Mouse (Mus musculus) embryo, embryonic 10 days (tissue): ENCODE data around the gene Slc38a4.

Experiments
- DNase-seq: peaks from one replicate; pipeline ENCODE4 v3.0.0-alpha.2; 2015; ENCODE audit warnings: low spot score

Slc38a4 gene

DNA sequence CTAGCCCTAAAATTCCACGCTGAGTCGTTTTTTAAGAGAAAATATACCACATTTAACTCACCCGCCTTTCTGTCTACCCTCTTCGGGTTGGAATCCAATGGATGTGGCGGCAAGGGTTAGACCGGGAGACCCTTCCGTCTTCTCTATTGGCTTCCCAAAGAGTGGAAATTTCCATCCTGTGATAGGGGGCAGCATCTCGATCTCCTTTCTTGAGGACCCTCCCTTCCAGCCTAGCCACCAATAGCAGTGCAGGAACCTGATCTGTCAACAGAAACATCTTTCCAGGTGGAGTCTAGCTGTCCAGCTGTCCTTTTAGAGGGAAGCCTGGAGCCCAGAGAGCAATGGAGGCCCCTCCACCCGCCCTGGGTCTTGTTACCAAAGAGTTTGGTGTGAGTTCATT, at the start of gene Slc38a4:
Slc38a4 (minus strand) TSS at position 163 of the 400 bp plus-strand sequence.
- DNase-seq = peak; percentile 83

DNA sequence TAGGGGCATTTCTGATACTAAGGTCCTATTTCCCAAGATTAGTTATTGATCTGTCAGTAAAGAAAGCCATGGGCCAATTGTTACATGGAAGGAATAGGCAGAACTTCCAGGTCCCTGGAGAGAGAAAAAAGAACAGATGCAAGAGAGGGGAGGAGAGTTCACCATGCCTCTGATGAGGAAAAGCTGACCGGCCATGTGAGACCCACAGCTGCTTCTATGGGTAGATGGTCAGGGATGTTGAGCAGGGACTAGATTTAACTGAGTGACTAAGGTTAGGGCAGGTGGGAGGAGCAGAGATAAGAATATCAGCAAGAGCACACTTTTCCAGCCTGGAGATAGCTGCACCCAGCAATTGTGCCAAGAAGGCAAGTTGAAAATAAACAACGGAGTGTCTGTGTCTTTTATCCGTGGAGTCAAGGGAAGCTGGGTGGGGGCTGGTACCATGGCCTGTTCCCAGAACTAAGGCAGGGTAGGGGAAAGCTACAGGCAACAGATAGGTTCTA, 49.2 kb upstream of the Slc38a4 start:
- DNase-seq = no peak

DNA sequence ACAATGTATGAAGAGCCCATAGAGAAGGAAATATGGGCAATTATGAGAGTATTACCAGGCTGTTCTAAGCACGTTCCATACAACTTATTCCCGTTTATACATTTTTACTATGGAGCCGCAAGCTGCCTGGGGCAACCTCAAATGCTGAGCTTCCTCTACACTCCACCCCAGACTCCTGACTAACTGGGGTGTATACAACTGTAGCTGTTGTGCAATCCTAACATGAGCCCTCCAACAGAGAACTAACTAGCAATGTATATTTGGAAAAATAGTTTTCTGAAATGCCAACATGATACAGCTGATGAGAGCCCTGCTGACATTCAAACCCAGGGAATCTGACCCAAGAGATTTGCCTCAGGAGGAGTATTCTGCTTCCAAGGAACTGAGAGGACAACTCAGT, 48.3 kb upstream of the Slc38a4 start:
- DNase-seq = no peak

DNA sequence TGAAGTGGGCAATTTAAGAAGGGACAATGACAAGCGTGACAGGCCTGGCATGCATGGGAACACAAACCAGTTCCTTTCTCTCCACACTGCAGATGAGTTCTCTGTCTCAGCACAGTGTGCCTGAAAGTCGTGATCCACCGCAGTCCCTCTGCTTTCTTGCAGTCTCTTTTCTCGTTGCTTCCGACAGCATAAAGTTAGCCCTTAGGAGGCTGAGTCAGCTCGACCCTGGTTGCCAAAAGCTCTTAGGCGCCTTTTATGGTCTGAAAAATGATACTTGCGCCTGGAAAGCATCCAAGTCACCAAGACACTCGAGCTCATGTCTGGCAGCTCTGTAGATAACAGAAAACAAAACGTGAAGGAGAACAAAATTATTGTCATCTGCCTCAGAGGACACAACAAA, 47.1 kb upstream of the Slc38a4 start:
- DNase-seq = peak; percentile 30

DNA sequence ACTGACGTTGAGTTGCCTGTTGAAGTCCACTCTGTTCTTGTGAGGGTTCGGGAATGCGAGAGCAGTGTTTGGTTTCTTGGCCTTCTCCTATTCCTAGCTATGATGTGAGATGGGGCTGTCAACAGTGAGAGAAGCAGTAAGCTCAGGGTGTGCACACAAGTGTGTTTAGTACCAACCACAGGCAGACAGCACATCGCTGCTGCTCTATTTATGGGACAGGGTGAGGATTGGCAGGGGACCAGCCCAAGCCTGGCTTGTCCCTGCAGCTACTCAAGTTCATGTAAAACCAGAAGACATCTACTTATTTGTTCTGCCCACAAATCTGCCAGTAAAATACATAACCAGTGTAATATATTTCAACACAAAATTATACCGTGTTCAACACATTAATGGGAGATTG, 46.4 kb upstream of the Slc38a4 start:
- no peak for DNase-seq

DNA sequence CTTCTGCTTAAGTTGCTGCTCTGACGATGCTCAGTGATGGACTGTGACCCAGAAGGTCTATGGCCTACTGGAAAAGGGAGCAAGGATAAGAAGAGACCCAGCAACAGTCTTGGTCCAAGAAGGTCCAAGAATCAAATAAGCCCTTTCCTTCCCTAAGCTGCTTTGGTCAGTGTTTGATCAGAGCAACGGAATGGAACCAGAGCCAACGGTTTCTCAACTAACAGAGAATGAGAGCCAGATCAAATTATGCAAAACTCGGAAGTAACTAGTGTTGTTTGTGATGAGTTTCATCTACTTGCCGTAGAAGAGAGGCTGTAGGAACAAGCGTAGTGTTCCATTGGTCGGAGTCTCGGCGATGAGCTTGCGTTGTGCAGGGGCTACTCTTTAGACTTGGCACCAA, 43.3 kb upstream of the Slc38a4 start:
- no peak for DNase-seq

DNA sequence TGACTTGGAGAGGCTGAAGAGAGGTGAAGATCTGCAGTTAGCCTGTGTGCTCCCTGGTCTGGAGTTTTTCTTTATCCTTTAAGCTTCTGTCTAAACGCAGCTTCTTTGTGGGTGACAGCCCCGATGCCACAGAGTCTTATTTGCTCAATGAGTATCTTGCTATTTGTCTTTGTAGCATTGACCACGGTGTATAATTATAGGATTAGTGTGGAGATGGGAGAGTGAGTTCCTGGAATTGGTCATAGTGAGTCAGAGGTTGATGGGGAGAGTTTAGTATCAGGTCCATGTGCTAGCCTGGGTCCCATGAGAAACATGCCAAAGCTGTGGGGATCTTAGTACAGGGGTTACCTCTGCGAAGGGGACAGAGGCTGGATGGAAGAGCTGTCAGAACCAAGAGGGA, 41.8 kb upstream of the Slc38a4 start:
- no peak for DNase-seq

DNA sequence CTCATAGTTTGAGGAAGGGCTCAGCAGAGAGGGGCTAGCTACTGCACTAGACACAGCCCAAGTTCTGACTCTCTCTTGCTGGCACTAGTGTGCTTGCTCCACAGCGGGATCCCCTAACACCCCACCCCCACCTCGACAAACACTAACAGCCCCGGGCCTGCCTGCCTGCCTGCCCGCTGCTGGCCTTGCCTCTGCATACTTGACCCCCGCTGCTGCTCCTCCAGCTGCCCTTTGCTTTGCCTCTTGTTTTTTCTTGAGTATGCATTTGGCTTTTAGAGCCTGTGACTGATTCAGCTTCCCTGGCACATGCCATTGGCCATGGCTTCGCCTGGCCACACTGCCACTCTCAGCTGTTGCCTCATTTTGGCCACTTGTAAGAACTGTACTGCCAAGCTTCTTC, 33.8 kb upstream of the Slc38a4 start:
- DNase-seq = peak; percentile 79

DNA sequence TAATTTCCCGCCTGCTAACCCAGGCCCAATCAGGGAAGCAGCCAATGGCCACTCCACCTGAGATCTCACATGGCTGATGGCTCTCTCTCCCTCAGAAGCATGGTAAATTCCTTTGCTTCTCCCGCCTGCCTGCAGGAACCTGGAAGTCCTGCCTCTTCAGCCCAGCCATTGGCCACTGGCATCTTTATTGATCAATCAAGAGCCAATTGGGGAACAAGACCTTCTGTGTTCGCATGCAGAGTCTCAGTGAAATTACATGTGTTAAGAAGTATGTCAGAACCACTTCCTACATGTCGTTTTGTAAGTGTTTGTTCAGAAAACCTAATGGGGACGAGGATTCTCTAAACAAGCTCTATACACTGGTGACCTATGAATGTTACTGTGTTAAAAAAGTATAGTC, 30.1 kb upstream of the Slc38a4 start:
- peak; percentile 72 for DNase-seq

DNA sequence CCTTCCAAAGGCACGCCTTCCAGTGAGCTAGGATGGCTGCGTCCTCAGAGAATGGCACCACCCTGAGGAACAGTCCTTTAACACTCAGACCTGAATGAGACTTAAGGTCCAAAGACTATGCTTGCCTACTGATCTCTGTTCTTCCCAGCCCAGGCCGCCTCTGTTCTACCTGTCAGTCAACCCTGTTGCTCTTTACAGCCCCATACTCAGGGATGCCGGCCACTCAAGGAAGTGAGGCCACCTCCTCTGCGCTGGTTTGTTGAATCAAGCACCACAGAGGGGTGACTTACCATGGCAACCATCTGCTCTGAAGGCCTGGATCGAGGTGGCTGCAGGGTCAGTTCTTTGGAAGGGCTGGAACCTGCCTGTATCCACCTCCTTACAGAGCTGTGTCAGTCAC, 21.9 kb upstream of the Slc38a4 start:
- no peak for DNase-seq

DNA sequence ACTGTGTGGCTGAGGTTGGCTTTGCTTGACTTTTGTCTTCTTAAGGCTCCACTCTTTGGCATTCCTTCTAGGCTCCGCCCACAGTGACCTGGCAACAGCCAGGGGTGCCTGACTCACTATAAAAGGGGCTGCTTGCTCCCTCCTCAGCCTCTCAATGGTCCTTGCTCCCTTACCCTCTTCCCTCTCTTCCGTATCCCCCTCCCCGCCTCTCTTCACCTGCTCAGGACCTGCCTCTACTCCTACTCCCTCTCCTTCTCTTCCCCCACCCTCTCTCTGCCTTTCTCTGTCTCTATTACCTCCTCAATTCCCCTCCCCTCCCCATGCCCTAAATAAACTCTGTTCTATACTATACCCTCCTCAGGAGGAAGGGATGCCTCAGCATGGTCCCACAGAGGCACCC, 20.3 kb upstream of the Slc38a4 start:
- DNase-seq = no peak

DNA sequence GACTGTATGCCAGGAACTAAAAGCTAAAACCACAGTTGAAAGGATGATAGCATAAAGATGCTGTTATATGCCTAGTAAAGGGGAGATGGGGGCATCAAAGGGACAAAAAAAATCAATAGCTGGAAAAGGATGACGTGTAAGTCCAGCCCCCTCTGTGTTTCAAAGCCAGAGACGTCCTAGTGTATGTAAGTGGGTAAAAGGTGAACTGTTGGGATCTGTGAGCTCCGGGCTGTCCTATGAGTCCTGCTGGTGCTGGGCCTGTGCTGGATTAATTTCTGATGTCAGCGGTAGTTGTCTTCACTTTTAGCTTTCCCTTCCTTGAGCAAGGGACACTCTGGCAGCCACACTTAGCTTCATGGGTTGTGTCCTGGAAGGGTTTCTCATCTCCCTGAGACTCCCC, 19.5 kb upstream of the Slc38a4 start:
- no peak for DNase-seq

DNA sequence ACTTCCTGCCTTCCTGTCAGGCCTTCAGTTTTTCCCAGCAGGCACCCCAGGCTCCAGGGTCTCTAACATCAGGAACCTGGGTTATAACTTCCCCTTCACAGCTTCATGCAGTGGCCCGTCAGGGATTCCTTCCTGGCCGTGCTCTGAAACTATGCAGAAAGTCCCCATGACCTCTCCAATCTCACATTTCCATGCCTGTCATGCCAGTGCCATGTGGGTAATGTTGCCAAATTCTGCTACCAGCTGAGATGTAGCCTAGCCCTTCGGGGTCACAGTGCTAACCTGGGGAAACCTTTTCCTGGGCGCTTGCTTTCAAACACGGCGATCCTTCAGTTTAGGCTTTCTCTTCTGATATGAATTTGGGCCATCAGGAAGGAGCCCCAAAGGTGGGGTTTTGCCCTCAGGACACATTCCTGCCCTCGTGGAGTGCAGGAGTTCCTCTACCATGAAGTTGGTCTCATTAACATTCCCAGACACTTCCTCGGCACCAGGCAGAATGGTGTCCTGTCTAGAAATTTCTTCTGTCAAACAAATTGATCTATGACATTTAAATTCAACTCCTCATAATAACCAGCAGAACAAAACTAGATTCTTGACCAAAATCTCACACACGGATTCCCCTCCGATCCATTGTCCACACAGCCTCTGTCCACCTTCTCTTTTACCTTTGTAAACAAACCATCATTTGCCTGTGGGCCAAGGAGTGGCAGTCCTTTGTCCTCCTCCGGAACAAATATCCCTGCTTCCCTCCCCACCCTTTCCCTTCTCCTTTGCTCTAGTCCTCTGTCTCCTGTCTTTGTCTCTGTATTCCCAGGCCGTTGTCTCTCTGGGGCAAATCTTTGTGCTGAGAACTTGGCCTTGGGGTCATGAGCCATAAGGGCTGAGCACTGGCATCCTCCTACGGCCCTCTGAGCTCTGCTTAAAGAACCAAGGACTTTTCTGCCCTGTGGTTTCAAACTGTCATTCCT, 17.4 kb upstream of the Slc38a4 start:
- no peak for DNase-seq

DNA sequence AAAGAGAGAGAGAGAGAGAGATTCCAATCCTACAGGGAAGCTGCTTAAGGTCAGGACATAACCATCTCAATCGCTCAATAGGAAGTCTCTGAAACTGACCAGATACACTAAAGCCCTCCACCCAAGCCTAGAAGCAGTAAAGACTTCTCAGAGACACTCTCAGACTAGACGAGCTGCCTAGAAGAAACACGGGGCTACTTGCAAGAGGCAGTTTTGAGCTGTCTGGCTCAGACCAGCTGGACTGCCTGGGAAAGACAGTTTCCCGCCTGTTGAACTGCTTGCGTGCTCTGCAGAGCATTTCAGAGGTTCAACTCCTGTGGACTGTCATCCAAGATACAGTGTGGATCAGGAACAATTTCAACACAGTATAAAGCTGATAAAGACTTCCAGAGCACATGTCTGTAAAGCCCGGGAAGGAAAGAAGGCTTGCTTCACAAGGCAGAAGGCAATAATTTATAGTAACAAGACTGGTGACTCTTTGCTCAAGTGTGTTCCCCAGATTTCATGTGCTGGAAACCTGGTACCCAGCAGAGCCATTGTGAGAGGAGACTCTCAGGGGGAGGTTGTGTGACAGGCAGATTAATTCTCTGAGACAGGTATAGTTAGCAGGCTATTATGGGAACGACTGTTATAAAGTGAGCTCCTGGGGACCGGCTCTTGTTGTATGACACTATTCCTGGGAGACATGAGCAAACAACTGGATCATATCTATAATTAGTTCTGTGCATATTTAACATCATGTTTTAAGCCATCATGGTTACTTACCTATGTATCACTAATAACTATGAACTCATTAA, 11.8 kb upstream of the Slc38a4 start:
- DNase-seq = no peak

DNA sequence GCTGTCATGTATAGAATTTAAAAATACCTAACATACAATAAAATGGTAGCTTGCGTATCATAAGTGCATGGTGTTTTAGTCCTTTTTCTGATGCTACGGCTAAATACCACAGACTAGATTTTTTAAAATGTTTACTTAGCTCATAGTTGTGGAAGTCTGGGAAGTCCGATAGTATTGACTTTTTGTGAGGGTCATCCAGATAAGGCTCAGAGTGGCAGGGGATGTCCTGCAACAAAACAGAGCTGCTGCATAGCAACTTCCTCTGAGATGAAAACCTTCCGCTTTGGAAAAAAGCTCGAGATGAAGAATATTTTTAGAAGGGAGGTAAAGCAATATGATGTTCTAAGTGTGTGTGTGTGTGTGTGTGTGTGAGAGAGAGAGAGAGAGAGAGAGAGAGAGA, 11.2 kb upstream of the Slc38a4 start:
- no peak for DNase-seq

DNA sequence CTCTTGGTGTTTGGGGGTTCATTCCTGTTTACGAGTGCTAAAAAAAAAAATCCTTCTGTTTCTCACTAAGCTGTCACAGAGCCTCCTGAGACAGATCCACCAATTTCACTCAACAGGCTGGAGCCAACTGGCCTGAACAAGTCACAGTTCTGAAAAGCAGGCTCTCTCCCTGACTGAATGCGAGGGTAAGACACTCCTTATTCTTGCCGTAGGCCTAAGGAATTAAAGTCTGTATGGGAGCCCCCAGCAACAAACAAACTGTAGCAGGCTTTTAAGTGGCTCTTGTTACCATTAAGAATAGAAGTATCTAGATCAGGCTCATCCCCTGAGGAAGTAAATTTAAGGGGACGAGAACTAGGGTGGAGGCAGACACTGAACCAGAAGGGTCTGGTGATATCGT, 7.5 kb upstream of the Slc38a4 start:
- no peak for DNase-seq

DNA sequence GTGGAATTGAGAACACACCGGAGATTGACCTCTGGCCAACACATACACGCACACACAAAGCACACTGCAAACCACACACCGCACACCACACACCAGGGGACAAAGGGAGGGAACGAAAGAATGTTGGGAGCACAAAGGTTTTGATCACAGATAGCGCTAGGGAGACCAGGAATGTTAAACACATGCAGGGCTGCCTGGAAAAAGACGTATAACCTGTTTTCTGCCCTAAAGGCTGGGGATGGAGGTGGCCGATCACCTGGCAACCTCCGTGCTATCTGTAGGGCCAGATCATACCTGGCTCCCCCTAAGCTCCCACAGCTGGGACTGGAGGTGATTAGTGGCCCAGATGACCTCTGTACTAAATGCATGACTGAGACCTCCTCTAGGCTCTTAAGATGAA, 5.2 kb upstream of the Slc38a4 start:
- DNase-seq = no peak

DNA sequence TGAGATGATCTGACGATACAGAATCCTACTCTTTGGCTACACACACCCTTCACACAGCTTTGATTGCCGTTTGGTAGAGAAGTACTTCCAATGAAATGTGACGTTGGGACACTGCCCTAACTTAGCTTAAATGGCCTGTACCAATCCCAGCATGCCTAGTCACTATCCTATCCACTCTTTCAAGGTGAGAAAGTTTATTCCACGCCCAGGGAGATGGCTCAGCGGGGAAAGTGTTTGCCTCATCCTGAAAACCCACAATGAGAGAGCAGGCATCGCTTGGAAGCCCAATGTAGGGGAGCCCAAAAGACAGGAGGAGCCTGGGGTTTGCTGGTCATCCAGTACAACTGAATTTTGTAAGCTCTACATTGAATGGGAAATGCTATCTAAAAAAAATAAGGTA, 4.8 kb upstream of the Slc38a4 start:
- DNase-seq = no peak

DNA sequence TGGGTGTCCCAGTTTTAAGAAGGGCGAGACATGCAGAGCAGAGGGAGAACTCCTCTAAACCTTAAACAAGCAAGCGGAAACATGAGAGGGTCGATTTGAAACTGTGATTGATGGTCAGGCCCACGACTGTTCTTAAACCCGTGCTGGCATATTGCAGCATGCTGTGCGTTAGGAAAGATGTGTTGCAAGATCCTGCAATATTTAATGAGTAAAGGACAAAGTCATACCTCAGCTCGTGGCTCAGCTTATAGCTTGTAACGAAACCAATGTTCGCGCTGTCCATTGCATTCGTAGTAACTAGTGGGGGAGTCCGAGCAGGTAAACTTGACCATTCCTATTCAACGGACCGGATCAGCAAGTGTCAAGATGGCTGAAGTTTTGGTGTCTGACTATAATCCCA, 4.3 kb upstream of the Slc38a4 start:
- no peak for DNase-seq

DNA sequence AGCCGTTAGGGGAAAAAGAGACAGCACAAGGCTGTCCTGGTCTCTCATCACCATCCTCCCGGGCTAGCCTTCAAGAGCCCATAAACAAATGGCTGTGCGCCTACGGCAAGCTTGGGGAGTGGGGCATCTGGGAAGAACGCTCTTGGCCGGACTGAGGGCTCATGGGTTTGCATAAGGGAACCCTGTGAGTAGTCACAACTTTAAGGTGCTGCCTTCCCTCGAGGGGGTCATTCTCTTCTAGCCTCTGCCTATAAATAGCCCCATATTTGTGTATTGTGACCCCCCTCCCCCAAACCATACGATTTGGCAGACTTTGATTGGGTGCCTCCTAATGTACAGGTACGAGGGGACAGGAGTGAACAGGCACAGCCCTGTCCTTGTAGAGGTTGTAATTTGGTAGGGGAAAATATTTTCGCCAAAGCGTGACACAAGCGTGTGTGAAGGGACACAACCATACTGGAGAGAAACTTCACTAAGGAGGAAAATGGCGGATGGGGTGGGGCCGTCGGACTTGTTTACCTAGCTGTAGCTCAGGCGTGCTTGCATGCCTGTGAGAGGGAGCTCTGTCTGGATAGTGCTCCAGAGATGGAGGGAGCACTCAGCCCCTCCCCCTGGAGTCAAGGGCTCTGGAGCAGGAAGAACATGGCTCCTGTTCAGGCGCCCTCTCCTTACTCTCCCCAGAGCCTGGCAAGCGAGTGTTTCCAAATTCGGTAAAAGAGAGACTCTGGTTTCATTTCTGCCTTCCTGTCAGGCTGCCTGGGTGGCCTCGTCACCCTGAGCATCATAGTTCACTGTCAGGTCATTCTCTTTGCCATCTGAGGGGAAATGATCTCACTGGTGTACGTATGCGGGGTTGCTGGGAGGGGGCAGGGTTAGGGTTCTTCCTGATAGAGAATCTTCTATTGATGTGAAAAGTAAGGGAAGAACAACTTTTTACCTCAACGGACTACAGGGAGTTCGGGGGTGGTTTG, 3.6 kb upstream of the Slc38a4 start:
- peak; percentile 33 for DNase-seq

DNA sequence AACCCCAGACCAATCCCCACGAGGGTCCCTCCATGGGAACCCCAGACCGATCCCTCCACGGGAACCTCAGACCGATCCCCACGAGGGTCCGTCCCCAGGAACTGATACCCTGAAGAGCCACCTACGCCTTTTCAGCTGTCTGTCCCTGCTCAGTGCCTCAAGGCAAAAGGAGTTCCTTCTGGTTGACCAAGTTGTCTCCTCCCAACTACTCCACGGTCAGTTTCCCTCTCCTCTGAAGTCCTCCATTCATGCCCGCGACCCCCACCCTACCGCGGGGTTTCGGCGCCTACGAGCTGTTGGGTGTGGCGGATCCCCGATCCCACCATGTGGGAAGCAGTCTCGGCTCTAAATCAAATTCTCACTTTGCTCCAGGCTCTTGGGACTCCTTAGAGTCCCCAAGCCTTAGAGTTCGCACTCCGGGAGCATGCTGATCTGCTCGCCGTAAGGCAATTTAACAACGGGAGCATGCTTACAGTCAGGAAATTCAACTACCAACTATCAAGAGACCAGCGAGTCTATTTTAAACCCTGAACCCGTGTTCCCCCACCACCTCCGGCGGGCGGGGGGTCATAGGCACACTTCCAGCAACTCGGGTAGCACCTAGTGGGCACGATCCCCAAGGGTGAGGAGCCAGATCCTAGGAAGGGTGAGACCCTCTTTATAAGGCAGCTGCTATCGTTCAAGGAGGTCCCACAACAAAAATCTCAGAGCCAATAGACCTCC, 828 bp downstream of the Slc38a4 start:
- peak; percentile 21 for DNase-seq
